Mouse (Mus musculus): ENCODE data around the gene Oscar. TPM values are rescaled to one million over a fixed set of nuclear protein-coding genes. Genes with fewer than 3 reads are reported as not detected.
A peak's percentile ranks its signal among the peaks of the same experiment; 100 is the strongest.

The Oscar gene
- 0.15 TPM in 2 replicates for polyA plus RNA-seq (2014; fragmentation: Nextera tagmentation; extraction: Ambion mirVana)

DNA sequence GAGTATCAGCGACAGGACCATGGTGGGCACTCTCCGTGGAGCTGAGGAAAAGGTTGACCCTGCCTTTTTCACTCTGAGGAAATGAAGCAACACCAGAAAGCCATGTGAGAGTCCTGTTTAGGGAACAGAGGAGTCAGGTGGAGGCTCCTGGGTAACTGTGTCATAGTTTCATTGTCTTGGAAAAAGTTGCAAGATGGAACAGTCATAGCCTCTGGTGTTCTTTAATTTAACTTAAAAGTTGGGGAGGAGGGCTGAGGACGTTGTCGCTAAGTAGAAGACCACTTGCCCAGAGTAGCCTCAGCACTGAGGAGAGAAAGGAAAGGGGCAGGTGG, at the start of gene Oscar:
Gene Oscar (minus strand): TSS at position 101 of the 332 bp plus-strand sequence.
- 75% methylated on average over 4 of the region's 4 CpGs for WGBS
- no peak within 1 kb of the TSS for H3K9ac ChIP-seq (ENCODE audit: low read length)
- H3K27ac ChIP-seq (replicated peaks in 1 of 2; ENCODE audit: control insufficient read depth in 1 of 2, insufficient read depth in 1 of 2, low read depth in 2 of 2, low read length in 2 of 2), result no peak within 1 kb of the TSS
- peak within 1 kb of the TSS in 1 of 2 experiments; percentile 76; a peak in 3 of 4 replicates for H3K4me3 ChIP-seq (ENCODE audit: control insufficient read depth in 1 of 2, insufficient read depth in 1 of 2, low read depth in 1 of 2, low read length in 2 of 2)
- H3K36me3 ChIP-seq (ENCODE audit: control insufficient read depth, insufficient read depth, low read length), result peaks cover 25% of the 10 kb centered on the region
- peak within 1 kb of the TSS; percentile 77 for H3K4me2 ChIP-seq (ENCODE audit: low read length)
- no peaks in the 10 kb centered on the region for H3K27me3 ChIP-seq (ENCODE audit: control insufficient read depth, insufficient read depth, low read length)
- H3K9me3 ChIP-seq (ENCODE audit: control insufficient read depth, low read length), result no peaks in the 10 kb centered on the region
- no peak for ATAC-seq (ENCODE audit: insufficient number of reproducible peaks, insufficient read depth, low FRiP score, low read depth)
- H3K4me1 ChIP-seq (ENCODE audit: control insufficient read depth in 2 of 2, insufficient read depth in 2 of 2, low read length in 2 of 2), result peaks cover 0 to 5% of the 10 kb centered on the region in 2 experiments; a peak in 1 of 4 replicates

DNA sequence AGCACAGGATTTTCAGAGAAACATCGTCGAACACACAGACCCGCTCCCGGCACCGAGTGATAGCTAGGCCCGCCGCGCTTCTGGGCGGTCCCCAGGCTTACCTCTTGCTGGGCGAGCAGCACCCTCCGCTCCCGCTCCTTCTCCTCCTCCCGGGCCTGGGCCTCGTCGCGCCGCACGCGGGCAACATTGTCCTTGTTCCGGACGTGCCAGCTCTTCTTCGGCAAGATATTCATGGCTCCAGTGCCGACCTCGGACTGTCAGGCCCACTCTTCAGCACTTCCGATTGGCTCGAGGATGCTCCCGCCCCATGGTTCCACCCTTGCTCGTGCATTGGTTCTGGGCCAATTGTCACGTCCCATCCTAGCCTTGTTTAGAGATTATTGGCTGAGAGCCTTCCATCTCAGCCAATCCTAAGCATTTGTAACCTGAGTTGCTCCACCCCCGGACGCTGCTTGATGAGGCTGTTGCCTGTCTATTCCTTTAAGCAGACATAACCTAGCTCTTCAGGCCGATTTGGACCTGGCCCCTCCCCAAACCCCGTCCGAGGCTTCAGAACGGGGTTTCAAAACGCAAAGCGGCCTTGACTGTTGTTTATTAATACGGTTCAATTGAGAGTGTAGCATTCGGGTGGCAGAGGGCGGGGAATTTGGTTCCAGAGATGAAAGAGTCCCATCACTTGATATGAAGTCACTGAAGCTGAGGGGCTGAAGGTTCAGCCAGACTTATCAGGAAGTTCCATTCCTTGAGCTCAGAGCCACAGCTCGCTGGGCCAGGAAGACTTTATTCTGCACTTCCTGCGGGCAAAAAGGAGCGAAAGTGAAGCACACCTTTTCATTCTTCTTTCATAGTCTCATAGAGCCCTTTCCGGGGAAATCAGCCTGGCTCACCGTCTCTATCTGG, 49.5 kb upstream of the Oscar start, which contains the start of gene Leng1:
Gene Leng1 (minus strand): TSS at position 626 of the 900 bp plus-strand sequence.
- 3% methylated on average over 45 of the region's 45 CpGs for WGBS
- Histone ChIP-seq H3K27me3 (ENCODE audit: control insufficient read depth, insufficient read depth, low read length) (no peaks in the 10 kb centered on the region), H3K4me3 (ENCODE audit: control insufficient read depth in 1 of 2, insufficient read depth in 1 of 2, low read depth in 1 of 2, low read length in 2 of 2) (peak within 1 kb of the TSS; percentile 66 to 78), H3K36me3 (ENCODE audit: control insufficient read depth, insufficient read depth, low read length) (peaks cover 32% of the 10 kb centered on the region), H3K9me3 (ENCODE audit: control insufficient read depth, low read length) (no peaks in the 10 kb centered on the region), H3K4me2 (ENCODE audit: low read length) (peak within 1 kb of the TSS; percentile 70), H3K27ac (replicated peaks in 1 of 2; ENCODE audit: control insufficient read depth in 1 of 2, insufficient read depth in 1 of 2, low read depth in 2 of 2, low read length in 2 of 2) (peak within 1 kb of the TSS; percentile 88 to 91), H3K4me1 (ENCODE audit: control insufficient read depth in 2 of 2, insufficient read depth in 2 of 2, low read length in 2 of 2) (peaks cover 12 to 18% of the 10 kb centered on the region in 2 experiments), H3K9ac (ENCODE audit: low read length) (peak within 1 kb of the TSS; percentile 96)
- ATAC-seq (ENCODE audit: insufficient number of reproducible peaks, insufficient read depth, low FRiP score, low read depth), result peak; percentile 97

DNA sequence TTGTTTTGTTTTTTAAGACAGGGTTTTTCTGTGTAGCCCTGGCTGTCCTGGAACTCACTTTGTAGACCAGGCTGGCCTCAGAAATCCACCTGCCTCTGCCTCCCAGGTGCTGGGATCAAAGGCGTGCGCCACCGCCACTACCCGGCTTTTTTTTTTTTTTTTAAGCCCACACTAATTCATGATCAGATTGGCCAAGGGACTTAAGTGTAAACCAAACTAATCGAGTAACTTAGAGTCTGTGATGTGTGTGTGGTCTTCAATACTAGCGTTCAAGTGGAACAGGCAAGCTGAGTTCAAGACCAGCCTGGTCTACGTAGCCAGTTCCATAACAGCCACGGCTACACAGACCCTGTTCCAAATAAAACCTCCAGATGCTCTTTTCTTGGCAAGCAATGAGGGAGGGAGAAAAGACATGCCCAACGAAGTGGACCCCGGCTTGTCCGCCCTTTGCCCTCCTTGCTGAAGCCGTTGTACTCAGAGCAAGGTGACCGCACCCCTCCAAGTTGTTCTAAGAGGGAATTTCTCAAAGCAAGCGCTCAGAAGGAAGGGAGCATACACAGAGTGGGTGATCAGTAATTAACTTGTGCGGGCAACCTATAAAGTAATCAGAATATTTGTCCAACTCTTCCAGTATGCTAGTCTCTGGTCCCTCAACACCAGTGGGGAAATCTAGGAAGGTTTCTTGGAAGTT, 48.7 kb upstream of the Oscar start:
- WGBS, result 25% methylated on average over 15 of the region's 15 CpGs
- Histone ChIP-seq H3K27me3 (ENCODE audit: control insufficient read depth, insufficient read depth, low read length) (no peaks in the 10 kb centered on the region), H3K4me2 (ENCODE audit: low read length) (peak overlapping the region; percentile 70), H3K27ac (replicated peaks in 1 of 2; ENCODE audit: control insufficient read depth in 1 of 2, insufficient read depth in 1 of 2, low read depth in 2 of 2, low read length in 2 of 2) (peak overlapping the region; percentile 82 to 91), H3K4me1 (ENCODE audit: control insufficient read depth in 2 of 2, insufficient read depth in 2 of 2, low read length in 2 of 2) (peaks cover 12 to 18% of the 10 kb centered on the region in 2 experiments), H3K9me3 (ENCODE audit: control insufficient read depth, low read length) (no peaks in the 10 kb centered on the region), H3K36me3 (ENCODE audit: control insufficient read depth, insufficient read depth, low read length) (peaks cover 40% of the 10 kb centered on the region), H3K9ac (ENCODE audit: low read length) (peak overlapping the region; percentile 96), H3K4me3 (ENCODE audit: control insufficient read depth in 1 of 2, insufficient read depth in 1 of 2, low read depth in 1 of 2, low read length in 2 of 2) (peak overlapping the region; percentile 66 to 78)
- ATAC-seq (ENCODE audit: insufficient number of reproducible peaks, insufficient read depth, low FRiP score, low read depth), result no peak

DNA sequence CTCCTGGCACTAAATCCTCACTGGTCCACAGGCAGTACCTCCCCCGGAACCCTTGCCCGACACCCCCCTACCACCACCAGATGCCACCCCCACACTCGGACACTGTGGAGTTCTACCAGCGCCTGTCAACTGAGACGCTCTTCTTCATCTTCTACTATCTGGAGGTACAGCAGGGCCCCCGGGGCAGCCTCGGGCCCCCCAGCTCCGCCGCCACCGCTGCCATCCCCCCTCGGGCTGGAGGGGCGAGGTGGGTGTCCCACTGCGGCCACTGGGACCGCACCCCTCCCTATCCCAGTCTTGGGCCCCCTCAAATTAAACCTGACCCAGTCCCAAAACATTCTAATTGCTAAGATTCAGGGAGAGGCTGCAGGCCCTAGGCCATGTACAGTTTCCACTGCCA, 42.6 kb upstream of the Oscar start:
- Histone ChIP-seq H3K36me3 (ENCODE audit: control insufficient read depth, insufficient read depth, low read length) (peaks cover 100% of the 10 kb centered on the region), H3K9ac (ENCODE audit: low read length) (no peak overlapping the region), H3K4me3 (ENCODE audit: control insufficient read depth in 1 of 2, insufficient read depth in 1 of 2, low read depth in 1 of 2, low read length in 2 of 2) (no peak overlapping the region), H3K9me3 (ENCODE audit: control insufficient read depth, low read length) (no peaks in the 10 kb centered on the region), H3K4me2 (ENCODE audit: low read length) (no peak overlapping the region), H3K27me3 (ENCODE audit: control insufficient read depth, insufficient read depth, low read length) (no peaks in the 10 kb centered on the region), H3K27ac (replicated peaks in 1 of 2; ENCODE audit: control insufficient read depth in 1 of 2, insufficient read depth in 1 of 2, low read depth in 2 of 2, low read length in 2 of 2) (no peak overlapping the region), H3K4me1 (ENCODE audit: control insufficient read depth in 2 of 2, insufficient read depth in 2 of 2, low read length in 2 of 2) (peaks cover 0 to 2% of the 10 kb centered on the region in 2 experiments; a peak in 1 of 4 replicates)
- WGBS, result 92% methylated on average over 14 of the region's 14 CpGs
- ATAC-seq (ENCODE audit: insufficient number of reproducible peaks, insufficient read depth, low FRiP score, low read depth), result no peak

DNA sequence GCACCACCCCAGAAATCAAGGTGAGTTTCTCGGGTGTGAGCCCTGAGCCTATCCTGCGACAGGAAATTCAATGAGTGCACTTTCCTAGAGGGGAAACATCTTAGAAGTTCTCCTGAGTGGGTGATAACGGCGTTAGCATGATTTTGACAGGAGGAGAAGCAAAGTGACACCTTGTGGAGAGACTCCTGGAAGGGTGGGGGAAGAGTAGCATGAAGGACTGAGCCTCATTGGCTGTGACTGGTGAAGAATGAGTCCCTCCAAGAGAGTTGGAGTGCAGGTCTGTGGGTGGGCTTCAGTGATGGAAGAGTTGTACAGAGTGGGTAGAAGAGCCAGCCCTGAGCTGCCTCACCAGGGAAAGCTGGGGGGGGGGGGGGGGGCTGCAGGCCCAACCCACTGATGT, 41.0 kb upstream of the Oscar start:
- H3K27ac ChIP-seq (replicated peaks in 1 of 2; ENCODE audit: control insufficient read depth in 1 of 2, insufficient read depth in 1 of 2, low read depth in 2 of 2, low read length in 2 of 2), result no peak overlapping the region

DNA sequence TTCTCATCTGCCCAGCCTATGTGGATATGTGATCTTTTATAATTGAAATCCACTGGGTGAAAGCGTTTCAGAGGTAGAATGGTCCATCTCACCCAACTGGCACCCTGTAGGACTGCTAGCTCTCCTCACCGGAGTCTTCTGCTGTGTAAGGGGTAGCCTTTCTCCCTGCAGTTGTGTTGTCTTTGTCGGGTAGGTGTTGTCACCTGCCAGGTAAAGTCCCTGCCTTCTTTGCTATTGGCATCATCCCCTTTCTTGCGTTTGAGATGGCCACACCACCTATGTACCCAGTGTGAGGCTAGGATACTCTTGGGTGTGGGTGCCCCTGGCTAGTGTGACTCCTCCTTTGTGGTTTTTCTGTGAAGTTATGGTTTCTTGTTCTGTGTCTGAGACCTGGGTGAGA, 30.7 kb upstream of the Oscar start:
- Histone ChIP-seq H3K27ac (replicated peaks in 1 of 2; ENCODE audit: control insufficient read depth in 1 of 2, insufficient read depth in 1 of 2, low read depth in 2 of 2, low read length in 2 of 2) (no peak overlapping the region), H3K9me3 (ENCODE audit: control insufficient read depth, low read length) (no peaks in the 10 kb centered on the region), H3K27me3 (ENCODE audit: control insufficient read depth, insufficient read depth, low read length) (no peaks in the 10 kb centered on the region), H3K9ac (ENCODE audit: low read length) (peak overlapping the region; percentile 98), H3K4me1 (ENCODE audit: control insufficient read depth in 2 of 2, insufficient read depth in 2 of 2, low read length in 2 of 2) (peaks cover 12 to 24% of the 10 kb centered on the region in 2 experiments), H3K36me3 (ENCODE audit: control insufficient read depth, insufficient read depth, low read length) (peaks cover 27% of the 10 kb centered on the region), H3K4me2 (ENCODE audit: low read length) (peak overlapping the region; percentile 80), H3K4me3 (ENCODE audit: control insufficient read depth in 1 of 2, insufficient read depth in 1 of 2, low read depth in 1 of 2, low read length in 2 of 2) (peak overlapping the region; percentile 90 to 93)
- WGBS, result 58% methylated on average over 4 of the region's 4 CpGs
- no peak for ATAC-seq (ENCODE audit: insufficient number of reproducible peaks, insufficient read depth, low FRiP score, low read depth)

More for the DNA sequence above, 41.0 kb upstream of the Oscar start:
- Histone ChIP-seq H3K27me3 (ENCODE audit: control insufficient read depth, insufficient read depth, low read length) (no peaks in the 10 kb centered on the region), H3K9me3 (ENCODE audit: control insufficient read depth, low read length) (no peaks in the 10 kb centered on the region), H3K4me2 (ENCODE audit: low read length) (no peak overlapping the region), H3K36me3 (ENCODE audit: control insufficient read depth, insufficient read depth, low read length) (peaks cover 100% of the 10 kb centered on the region), H3K9ac (ENCODE audit: low read length) (no peak overlapping the region), H3K4me1 (ENCODE audit: control insufficient read depth in 2 of 2, insufficient read depth in 2 of 2, low read length in 2 of 2) (no peaks in the 10 kb centered on the region), H3K4me3 (ENCODE audit: control insufficient read depth in 1 of 2, insufficient read depth in 1 of 2, low read depth in 1 of 2, low read length in 2 of 2) (no peak overlapping the region)
- 76% methylated on average over 4 of the region's 4 CpGs for WGBS
- no peak for ATAC-seq (ENCODE audit: insufficient number of reproducible peaks, insufficient read depth, low FRiP score, low read depth)

DNA sequence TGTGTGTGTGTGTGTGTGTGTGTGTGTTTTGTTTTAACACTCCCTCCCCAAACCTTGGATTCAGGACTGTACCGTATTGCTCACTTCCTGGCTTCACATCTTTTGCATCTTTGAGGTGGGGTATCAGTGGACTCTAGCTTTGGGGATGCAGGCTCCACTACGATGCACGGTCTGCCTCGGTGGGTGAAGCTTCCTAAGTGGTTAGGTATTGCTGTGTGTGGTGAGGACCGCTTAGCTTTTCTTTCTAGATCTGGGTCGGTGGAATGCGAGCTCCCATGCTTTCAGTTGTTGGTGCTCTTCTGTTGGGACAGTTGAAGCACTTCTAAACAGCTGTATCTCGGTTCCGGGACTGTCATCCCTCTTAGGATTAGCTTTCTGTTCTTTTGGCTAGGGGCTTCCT, 30.2 kb upstream of the Oscar start:
- H3K4me2 ChIP-seq (ENCODE audit: low read length), result peak overlapping the region; percentile 80
- H3K9me3 ChIP-seq (ENCODE audit: control insufficient read depth, low read length), result no peaks in the 10 kb centered on the region
- H3K9ac ChIP-seq (ENCODE audit: low read length), result peak overlapping the region; percentile 98
- H3K27me3 ChIP-seq (ENCODE audit: control insufficient read depth, insufficient read depth, low read length), result no peaks in the 10 kb centered on the region
- peak overlapping the region; percentile 90 to 93 for H3K4me3 ChIP-seq (ENCODE audit: control insufficient read depth in 1 of 2, insufficient read depth in 1 of 2, low read depth in 1 of 2, low read length in 2 of 2)
- ATAC-seq (ENCODE audit: insufficient number of reproducible peaks, insufficient read depth, low FRiP score, low read depth), result no peak
- H3K27ac ChIP-seq (replicated peaks in 1 of 2; ENCODE audit: control insufficient read depth in 1 of 2, insufficient read depth in 1 of 2, low read depth in 2 of 2, low read length in 2 of 2), result no peak overlapping the region; a peak in 1 of 4 replicates
- H3K4me1 ChIP-seq (ENCODE audit: control insufficient read depth in 2 of 2, insufficient read depth in 2 of 2, low read length in 2 of 2), result peaks cover 12 to 24% of the 10 kb centered on the region in 2 experiments
- 6% methylated on average over 9 of the region's 9 CpGs for WGBS
- H3K36me3 ChIP-seq (ENCODE audit: control insufficient read depth, insufficient read depth, low read length), result peaks cover 27% of the 10 kb centered on the region

Data from heart, embryonic 14.5 days (tissue).